Mouse (Mus musculus): Measurements from ENCODE around the gene Gm17349. TPM values are rescaled to one million over a fixed set of nuclear protein-coding genes. Genes with fewer than 3 reads are reported as not detected.
"Not testable (repeated sequence)": the region's sequence is repeated elsewhere in the genome, so short reads cannot be mapped to it uniquely, and the experiment has no call there.

Gm17349 gene
- polyA plus RNA-seq, 1 experiment from 2014 or later = not detected

DNA sequence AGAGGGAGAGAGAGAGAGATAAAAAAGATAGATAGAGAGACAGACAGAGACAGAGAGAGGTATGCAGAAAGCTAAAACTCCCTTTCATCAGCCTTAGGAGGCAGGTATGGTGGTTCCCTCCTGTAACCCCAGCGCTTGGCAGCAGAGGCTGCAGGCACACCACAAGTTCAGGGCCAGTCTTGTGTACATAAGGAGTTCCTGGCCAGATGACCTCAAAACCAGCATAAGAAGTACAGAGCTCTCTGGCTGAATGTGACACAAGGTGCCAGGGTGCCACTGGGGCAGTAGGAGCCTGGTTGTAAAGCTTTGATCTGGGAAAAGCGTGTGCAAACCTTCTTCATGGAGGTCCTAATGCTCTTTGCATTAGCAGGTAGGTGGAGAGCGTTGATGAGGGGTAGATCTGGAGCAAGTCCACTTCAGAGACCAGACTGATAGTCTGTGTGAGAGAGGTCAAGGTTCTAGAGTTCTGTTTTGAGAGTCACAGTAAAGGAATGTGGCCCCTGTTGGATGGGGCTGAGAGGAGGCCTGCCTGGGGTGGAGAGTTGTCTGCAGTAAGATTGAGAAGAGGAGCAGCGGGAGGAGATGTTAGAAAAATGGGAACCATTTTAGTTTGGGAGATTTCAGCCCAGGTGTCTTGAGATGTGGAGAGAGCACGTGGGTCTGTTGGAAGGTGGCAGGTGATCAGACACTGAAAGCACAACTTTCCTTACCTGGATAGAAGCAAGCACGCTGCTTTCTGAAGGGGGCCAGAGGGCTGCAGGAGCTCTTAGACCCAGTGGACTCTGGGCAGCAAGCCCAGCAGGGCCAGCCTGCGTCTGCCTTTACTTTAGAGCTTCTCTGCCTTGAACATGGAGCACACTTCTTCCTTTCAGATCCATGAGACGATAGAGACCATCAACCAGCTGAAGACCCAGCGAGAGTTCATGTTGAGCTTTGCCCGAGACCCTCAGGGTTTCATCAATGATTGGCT lies 5.2 kb upstream of the Gm17349 start:
- WGBS = 93% methylated on average over 10 of the region's 10 CpGs
- ATAC-seq (replicated peaks; ENCODE audit: low FRiP score) (no peak), DNase-seq (ENCODE audit: low spot score) (no peak)
- Histone ChIP-seq H3K9me3 (ENCODE audit: control insufficient read depth, low read length) (no peaks in the 10 kb centered on the region), H3K9ac (ENCODE audit: low read length) (no peak overlapping the region), H3K36me3 (ENCODE audit: control insufficient read depth, insufficient read depth, low read length) (peaks cover 20% of the 10 kb centered on the region), H3K4me1 (replicated peaks; ENCODE audit: control insufficient read depth, insufficient read depth, low read length) (no peaks in the 10 kb centered on the region), H3K27ac (ENCODE audit: low read depth, low read length) (no peak overlapping the region), H3K4me2 (ENCODE audit: low read depth, low read length, severe bottlenecking) (no peak overlapping the region), H3K27me3 (ENCODE audit: control insufficient read depth, insufficient read depth, low read length) (no peaks in the 10 kb centered on the region), H3K4me3 (ENCODE audit: low read depth, low read length) (no peak overlapping the region)

DNA sequence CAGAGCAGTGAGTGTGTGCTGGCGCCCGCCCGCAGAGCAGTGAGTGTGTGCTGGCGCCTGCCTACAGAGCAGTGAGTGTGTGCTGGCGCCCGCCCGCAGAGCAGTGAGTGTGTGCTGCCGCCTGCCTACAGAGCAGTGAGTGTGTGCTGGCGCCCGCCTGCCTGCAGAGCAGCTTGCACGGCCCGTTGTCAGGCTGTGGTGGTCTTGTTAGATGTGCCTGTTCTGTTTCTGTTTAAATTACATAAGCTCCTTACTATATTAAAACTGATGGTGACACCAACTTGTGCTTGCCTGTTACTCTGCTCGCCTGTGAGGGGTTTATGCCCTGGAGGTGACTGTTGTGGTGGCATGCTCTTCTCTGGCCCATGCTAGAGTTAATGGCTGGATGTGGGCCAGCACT lies 2.9 kb upstream of the Gm17349 start:
- Histone ChIP-seq H3K9me3 (ENCODE audit: control insufficient read depth, low read length) (no peaks in the 10 kb centered on the region), H3K27ac (ENCODE audit: low read depth, low read length) (no peak overlapping the region), H3K36me3 (ENCODE audit: control insufficient read depth, insufficient read depth, low read length) (peaks cover 20% of the 10 kb centered on the region), H3K27me3 (ENCODE audit: control insufficient read depth, insufficient read depth, low read length) (no peaks in the 10 kb centered on the region), H3K4me2 (ENCODE audit: low read depth, low read length, severe bottlenecking) (no peak overlapping the region), H3K4me1 (replicated peaks; ENCODE audit: control insufficient read depth, insufficient read depth, low read length) (peaks cover 16% of the 10 kb centered on the region), H3K4me3 (ENCODE audit: low read depth, low read length) (no peak overlapping the region), H3K9ac (ENCODE audit: low read length) (no peak overlapping the region)
- WGBS = 97% methylated on average over 13 of the region's 13 CpGs
- DNase-seq (ENCODE audit: low spot score) (no peak), ATAC-seq (replicated peaks; ENCODE audit: low FRiP score) (no peak)

DNA sequence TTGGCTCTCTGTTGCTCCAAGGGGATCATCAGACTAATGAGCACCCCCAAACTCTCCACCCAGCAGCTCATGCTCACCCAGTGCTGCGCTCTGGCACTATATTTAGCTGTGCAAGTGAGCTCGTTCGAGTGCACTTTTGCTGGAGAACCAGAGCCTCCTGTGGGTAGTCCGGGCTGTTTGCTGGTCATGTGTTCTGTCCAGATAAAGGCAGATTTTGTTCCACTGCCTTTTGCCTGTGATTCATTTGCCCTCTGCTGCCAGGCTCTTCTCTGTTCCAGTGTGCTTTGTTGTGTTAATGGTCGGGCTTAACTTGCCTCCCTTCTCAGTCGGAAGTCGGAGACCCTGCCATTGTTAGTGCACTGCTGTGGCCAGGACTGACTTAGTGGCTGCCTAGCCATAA lies 409 bp downstream of the Gm17349 start:
- no peak for ATAC-seq (replicated peaks; ENCODE audit: low FRiP score)

DNA sequence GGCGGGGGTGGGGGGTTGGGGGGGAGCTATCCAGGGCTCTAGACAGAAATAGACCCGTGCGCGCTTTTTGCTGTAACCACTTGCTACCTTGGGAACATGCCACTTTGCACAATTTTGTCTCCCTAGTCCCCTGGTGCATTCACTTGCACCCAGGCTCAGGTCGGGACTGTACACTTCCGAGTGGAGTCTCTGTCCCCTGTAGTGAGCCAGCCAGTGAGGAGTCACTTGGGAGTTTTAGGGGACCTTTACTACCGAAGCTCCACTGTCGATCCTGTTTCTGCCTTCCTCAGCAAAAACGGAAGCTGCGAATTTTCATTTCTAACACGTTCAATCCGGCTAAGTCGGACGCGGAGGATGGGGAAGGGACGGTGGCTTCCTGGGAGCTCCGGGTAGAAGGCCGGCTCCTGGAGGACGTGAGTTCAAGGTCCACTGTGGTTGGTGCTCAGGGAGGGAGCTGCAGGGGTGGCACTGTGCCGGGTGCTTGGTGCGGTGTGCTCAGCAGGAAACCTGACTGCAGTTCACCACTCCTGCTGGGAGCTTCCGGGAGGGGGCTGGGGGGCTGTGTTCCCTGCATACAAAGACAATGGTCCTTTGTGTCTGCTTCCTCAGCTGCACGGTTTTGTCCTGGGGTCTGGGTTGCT lies 1.1 kb downstream of the Gm17349 start:
- no peak for ATAC-seq (replicated peaks; ENCODE audit: low FRiP score)
- Histone ChIP-seq H3K9ac (ENCODE audit: low read length) (peak overlapping the region; percentile 39), H3K4me3 (ENCODE audit: low read depth, low read length) (peak overlapping the region; percentile 16; the same call in 1 of the 2 replicates), H3K9me3 (ENCODE audit: control insufficient read depth, low read length) (no peaks in the 10 kb centered on the region), H3K27me3 (ENCODE audit: control insufficient read depth, insufficient read depth, low read length) (no peaks in the 10 kb centered on the region), H3K36me3 (ENCODE audit: control insufficient read depth, insufficient read depth, low read length) (peaks cover 16% of the 10 kb centered on the region), H3K27ac (ENCODE audit: low read depth, low read length) (peak overlapping the region; percentile 41; the same call in 1 of the 2 replicates), H3K4me2 (ENCODE audit: low read depth, low read length, severe bottlenecking) (peak overlapping the region; percentile 70), H3K4me1 (replicated peaks; ENCODE audit: control insufficient read depth, insufficient read depth, low read length) (peaks cover 18% of the 10 kb centered on the region)
- no peak for DNase-seq (ENCODE audit: low spot score)
- 29% methylated on average over 23 of the region's 23 CpGs for WGBS

More for the DNA sequence above, 409 bp downstream of the Gm17349 start:
- no peak for DNase-seq (ENCODE audit: low spot score)
- no peaks in the 10 kb centered on the region for H3K27me3 ChIP-seq (ENCODE audit: control insufficient read depth, insufficient read depth, low read length)
- peaks cover 17% of the 10 kb centered on the region for H3K36me3 ChIP-seq (ENCODE audit: control insufficient read depth, insufficient read depth, low read length)
- no peak overlapping the region for H3K4me2 ChIP-seq (ENCODE audit: low read depth, low read length, severe bottlenecking)
- H3K9me3 ChIP-seq (ENCODE audit: control insufficient read depth, low read length) = no peaks in the 10 kb centered on the region
- peak overlapping the region; percentile 4; the same call in 1 of the 2 replicates for H3K9ac ChIP-seq (ENCODE audit: low read length)
- peaks cover 18% of the 10 kb centered on the region for H3K4me1 ChIP-seq (replicated peaks; ENCODE audit: control insufficient read depth, insufficient read depth, low read length)
- 31% methylated on average over 7 of the region's 7 CpGs for WGBS
- no peak overlapping the region for H3K27ac ChIP-seq (ENCODE audit: low read depth, low read length)
- H3K4me3 ChIP-seq (ENCODE audit: low read depth, low read length) = no peak overlapping the region; the same call in 1 of the 2 replicates

DNA sequence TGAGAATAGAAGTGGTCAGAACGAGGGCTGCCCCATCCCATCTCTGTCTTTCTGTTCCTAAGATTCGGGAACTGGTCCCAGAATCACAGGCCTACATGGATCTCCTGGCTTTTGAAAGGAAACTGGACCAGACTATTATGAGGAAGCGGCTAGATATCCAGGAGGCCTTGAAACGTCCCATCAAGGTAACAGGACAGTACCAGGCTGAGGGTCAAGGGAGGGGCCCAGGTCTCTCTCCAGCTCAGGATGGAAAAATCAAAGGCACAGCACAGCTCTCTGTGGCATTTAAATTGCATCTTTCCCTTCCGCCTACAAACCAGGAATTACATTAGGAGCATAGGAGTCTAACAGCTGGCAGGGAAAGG lies 1.6 kb downstream of the Gm17349 start:
- Histone ChIP-seq H3K27ac (ENCODE audit: low read depth, low read length) (no peak overlapping the region), H3K4me1 (replicated peaks; ENCODE audit: control insufficient read depth, insufficient read depth, low read length) (peaks cover 18% of the 10 kb centered on the region), H3K4me3 (ENCODE audit: low read depth, low read length) (no peak overlapping the region), H3K9me3 (ENCODE audit: control insufficient read depth, low read length) (no peaks in the 10 kb centered on the region), H3K36me3 (ENCODE audit: control insufficient read depth, insufficient read depth, low read length) (peaks cover 14% of the 10 kb centered on the region), H3K27me3 (ENCODE audit: control insufficient read depth, insufficient read depth, low read length) (no peaks in the 10 kb centered on the region; the same call in 1 of the 2 replicates), H3K4me2 (ENCODE audit: low read depth, low read length, severe bottlenecking) (peak overlapping the region; percentile 70; the same call in 1 of the 2 replicates), H3K9ac (ENCODE audit: low read length) (peak overlapping the region; percentile 39; the same call in 1 of the 2 replicates)
- WGBS = 71% methylated on average over 5 of the region's 5 CpGs
- ATAC-seq (replicated peaks; ENCODE audit: low FRiP score) (no peak), DNase-seq (ENCODE audit: low spot score) (no peak)

DNA sequence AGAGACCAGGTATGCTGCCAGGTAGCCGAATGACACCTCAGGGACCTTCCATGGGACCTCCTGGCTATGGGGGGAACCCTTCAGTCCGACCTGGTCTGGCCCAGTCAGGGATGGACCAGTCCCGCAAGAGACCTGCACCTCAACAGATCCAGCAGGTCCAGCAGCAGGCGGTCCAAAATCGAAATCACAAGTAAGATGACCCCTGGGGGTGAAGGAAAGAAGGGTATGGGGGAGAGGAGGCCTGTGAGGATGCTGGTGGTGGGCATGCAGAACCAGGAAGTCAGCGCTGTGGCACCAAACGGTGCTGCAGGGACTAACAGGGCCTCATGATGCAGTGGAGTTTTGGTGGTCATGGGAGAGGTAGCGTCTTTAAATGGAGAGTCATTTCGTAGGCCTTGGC lies 2.2 kb downstream of the Gm17349 start:
- 63% methylated on average over 9 of the region's 9 CpGs for whole genome bisulfite sequencing

DNA sequence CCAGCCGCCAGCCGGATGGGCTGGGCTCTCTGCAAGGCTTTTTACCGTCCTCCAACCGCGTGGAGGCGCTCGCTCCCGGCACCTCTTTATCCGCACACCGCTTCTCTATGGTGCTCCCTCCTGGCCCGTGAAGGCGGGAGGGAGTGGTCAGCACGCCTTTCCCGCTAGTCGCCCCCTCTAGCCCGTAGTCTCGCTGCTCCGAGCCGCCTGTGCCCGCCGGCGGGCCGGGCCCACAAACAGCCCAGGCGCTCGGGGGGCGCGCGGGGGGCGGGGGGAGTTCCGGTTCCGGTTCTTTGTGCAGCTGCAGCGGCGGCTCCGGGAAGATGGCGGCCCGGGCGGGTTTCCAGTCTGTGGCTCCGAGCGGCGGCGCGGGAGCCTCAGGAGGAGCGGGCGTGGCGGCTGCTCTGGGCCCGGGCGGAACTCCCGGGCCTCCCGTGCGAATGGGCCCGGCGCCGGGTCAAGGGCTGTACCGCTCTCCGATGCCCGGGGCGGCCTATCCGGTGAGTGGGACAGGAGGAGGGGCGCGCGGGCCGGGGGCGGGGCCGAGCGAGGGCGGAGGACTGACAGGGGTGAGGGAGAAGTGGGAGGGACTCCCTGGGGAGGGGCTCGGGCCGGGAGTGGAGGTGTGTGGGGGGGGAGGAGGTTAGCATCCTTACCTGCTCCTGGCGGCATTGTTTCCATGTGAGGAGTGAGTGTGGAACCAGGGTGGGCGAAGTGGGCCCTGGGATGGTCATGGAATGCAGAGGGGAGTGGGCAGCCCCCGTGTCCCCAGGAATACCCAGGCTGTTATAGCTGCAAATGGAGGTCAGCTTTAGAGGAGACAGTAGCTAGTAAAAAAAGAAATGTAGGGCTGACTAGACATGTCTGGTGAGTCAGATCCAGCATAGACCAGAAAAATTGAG lies 3.0 kb downstream of the Gm17349 start, which contains the start of gene Smarcd1:
Gene Smarcd1 (plus strand): TSS at position 131 of the 902 bp plus-strand sequence.
- DNase-seq (ENCODE audit: low spot score) = peak; percentile 99
- peak; percentile 97 for ATAC-seq (replicated peaks; ENCODE audit: low FRiP score)
- H3K9ac ChIP-seq (ENCODE audit: low read length) = peak within 1 kb of the TSS; percentile 99
- peak within 1 kb of the TSS; percentile 72 for H3K4me3 ChIP-seq (ENCODE audit: low read depth, low read length)
- no peaks in the 10 kb centered on the region; the same call in 1 of the 2 replicates for H3K27me3 ChIP-seq (ENCODE audit: control insufficient read depth, insufficient read depth, low read length)
- H3K36me3 ChIP-seq (ENCODE audit: control insufficient read depth, insufficient read depth, low read length) = peaks cover 3% of the 10 kb centered on the region
- H3K4me2 ChIP-seq (ENCODE audit: low read depth, low read length, severe bottlenecking) = peak within 1 kb of the TSS; percentile 70
- under 1% methylated on average over 57 of the region's 71 CpGs for WGBS
- H3K27ac ChIP-seq (ENCODE audit: low read depth, low read length) = peak within 1 kb of the TSS; percentile 88
- H3K4me1 ChIP-seq (replicated peaks; ENCODE audit: control insufficient read depth, insufficient read depth, low read length) = peaks cover 18% of the 10 kb centered on the region
- no peaks in the 10 kb centered on the region for H3K9me3 ChIP-seq (ENCODE audit: control insufficient read depth, low read length)

More for the DNA sequence above, 2.2 kb downstream of the Gm17349 start:
- Histone ChIP-seq H3K27ac (ENCODE audit: low read depth, low read length) (no peak overlapping the region), H3K4me3 (ENCODE audit: low read depth, low read length) (peak overlapping the region; percentile 72), H3K9ac (ENCODE audit: low read length) (peak overlapping the region; percentile 99), H3K9me3 (ENCODE audit: control insufficient read depth, low read length) (no peaks in the 10 kb centered on the region), H3K4me1 (replicated peaks; ENCODE audit: control insufficient read depth, insufficient read depth, low read length) (peaks cover 18% of the 10 kb centered on the region), H3K27me3 (ENCODE audit: control insufficient read depth, insufficient read depth, low read length) (no peaks in the 10 kb centered on the region; the same call in 1 of the 2 replicates), H3K36me3 (ENCODE audit: control insufficient read depth, insufficient read depth, low read length) (peaks cover 11% of the 10 kb centered on the region), H3K4me2 (ENCODE audit: low read depth, low read length, severe bottlenecking) (peak overlapping the region; percentile 70)
- ATAC-seq (replicated peaks; ENCODE audit: low FRiP score) (no peak), DNase-seq (ENCODE audit: low spot score) (no peak)

DNA sequence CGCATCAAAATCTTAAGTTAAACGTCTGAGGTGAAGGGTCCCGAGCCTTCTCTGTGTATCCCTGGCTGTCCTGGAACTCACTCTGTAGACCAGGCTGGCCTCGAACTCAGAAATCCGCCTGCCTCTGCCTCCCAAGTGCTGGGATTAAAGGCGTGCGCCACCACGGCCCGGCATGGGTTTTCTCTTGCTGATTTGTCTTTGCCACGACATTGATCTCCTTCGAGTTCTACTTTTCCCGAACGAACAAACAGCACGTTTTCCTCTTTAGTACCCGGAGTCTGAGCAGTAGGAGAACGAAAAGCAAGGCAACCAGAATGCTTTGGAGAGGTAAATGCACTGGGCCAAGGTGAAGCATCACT lies 3.7 kb downstream of the Gm17349 start:
- not testable (repeated sequence) for ATAC-seq (replicated peaks; ENCODE audit: low FRiP score); H3K27me3 ChIP-seq (ENCODE audit: control insufficient read depth, insufficient read depth, low read length); DNase-seq (ENCODE audit: low spot score); H3K36me3 ChIP-seq (ENCODE audit: control insufficient read depth, insufficient read depth, low read length); H3K9me3 ChIP-seq (ENCODE audit: control insufficient read depth, low read length)
- H3K27ac ChIP-seq (ENCODE audit: low read depth, low read length) = peak overlapping the region; percentile 88; the same call in 1 of the 2 replicates
- H3K9ac ChIP-seq (ENCODE audit: low read length) = peak overlapping the region; percentile 99
- H3K4me3 ChIP-seq (ENCODE audit: low read depth, low read length) = peak overlapping the region; percentile 72
- peak overlapping the region; percentile 37; the same call in 1 of the 2 replicates for H3K4me2 ChIP-seq (ENCODE audit: low read depth, low read length, severe bottlenecking)
- WGBS = 55% methylated on average over 16 of the region's 16 CpGs
- H3K4me1 ChIP-seq (replicated peaks; ENCODE audit: control insufficient read depth, insufficient read depth, low read length) = peaks cover 18% of the 10 kb centered on the region

Measured in forebrain, embryonic 11.5 days (tissue).